Mouse (Mus musculus): Measurements from ENCODE around the gene Slc9a3r1. TPM values are rescaled to one million over a fixed set of nuclear protein-coding genes. Genes with fewer than 3 reads are reported as not detected.

The Slc9a3r1 gene
- 157 and 165 TPM in 2 replicates for polyA plus RNA-seq (2014; fragmentation: Nextera tagmentation; extraction: Ambion mirVana)

DNA sequence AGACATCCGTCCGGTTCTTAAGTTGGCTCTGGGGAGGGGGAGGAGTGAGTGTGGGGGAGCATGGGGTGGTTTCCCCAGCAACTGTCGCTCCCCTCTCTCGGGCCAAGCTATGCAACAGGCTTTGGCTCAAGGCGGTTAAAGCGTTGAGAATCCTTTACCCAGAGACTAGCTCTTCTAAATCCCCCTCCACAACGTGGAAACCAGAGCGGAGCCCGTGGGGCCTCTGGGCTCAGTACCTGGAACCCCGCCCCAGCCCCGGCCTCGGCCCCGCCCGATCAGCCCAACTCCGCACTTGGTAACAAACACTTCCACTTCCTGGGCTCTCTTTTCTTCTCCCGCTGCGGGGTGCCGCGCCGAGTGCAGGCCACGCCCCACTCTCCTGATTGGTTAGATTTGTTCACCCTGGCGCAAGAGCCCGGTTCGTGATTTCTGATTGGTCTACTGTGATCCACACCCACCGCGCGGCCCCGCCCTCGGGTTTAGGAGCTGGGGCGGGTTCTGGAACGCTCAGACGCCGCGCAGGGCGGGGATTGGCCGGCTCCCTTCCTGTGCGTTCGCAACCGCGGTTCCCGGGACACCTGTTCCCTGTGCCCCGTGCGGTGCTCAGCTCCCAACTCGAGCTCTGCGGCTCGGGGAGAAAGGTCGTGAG is at the start of gene Slc9a3r1:
TSS of gene Slc9a3r1 (plus strand) at position 510 of the 649 bp plus-strand sequence.
- Histone ChIP-seq H3K27ac (ENCODE audit: low read depth) (peak within 1 kb of the TSS; percentile 62), H3K36me3 (ENCODE audit: control insufficient read depth, insufficient read depth, low read length) (no peaks in the 10 kb centered on the region), H3K9ac (ENCODE audit: low read length) (peak within 1 kb of the TSS; percentile 55), H3K9me3 (ENCODE audit: control insufficient read depth, low read length) (no peaks in the 10 kb centered on the region), H3K4me3 (ENCODE audit: low read depth, low read length) (peak within 1 kb of the TSS; percentile 75), H3K4me2 (ENCODE audit: low read length) (peak within 1 kb of the TSS; percentile 76), H3K27me3 (replicated peaks; ENCODE audit: control insufficient read depth, insufficient read depth, low read length) (no peaks in the 10 kb centered on the region), H3K4me1 (replicated peaks; ENCODE audit: control insufficient read depth, insufficient read depth, low read length) (peaks cover 27% of the 10 kb centered on the region)
- WGBS = under 1% methylated on average over 47 of the region's 47 CpGs
- peak; percentile 97 for DNase-seq (ENCODE audit: low spot score)
- ATAC-seq (replicated peaks; ENCODE audit: low FRiP score, low TSS enrichment, low read depth) = peak; percentile 90

DNA sequence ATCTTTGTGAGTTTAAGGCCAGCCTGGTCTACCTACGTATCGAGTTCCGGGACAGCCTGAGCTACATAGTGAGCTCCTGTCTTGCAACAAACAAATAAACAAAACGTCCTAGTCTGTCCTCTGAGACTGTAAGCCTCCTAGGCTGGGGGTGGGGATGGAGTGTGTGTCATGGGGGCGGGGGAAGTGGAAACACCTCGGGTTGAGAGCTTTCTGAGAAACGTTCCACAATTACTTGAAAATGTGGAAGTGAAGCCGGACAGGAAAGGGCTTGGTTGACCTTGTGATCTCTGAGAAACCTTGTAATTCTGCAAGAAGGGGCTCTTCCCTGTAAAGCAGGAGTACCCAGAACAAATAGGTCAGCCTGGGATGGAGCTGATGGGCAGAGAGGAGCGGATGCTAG is 43.7 kb upstream of the Slc9a3r1 start:
- Histone ChIP-seq H3K4me3 (ENCODE audit: low read depth, low read length) (no peak overlapping the region), H3K27me3 (replicated peaks; ENCODE audit: control insufficient read depth, insufficient read depth, low read length) (no peaks in the 10 kb centered on the region), H3K4me1 (replicated peaks; ENCODE audit: control insufficient read depth, insufficient read depth, low read length) (no peaks in the 10 kb centered on the region), H3K4me2 (ENCODE audit: low read length) (no peak overlapping the region), H3K9me3 (ENCODE audit: control insufficient read depth, low read length) (no peaks in the 10 kb centered on the region), H3K27ac (ENCODE audit: low read depth) (no peak overlapping the region), H3K9ac (ENCODE audit: low read length) (no peak overlapping the region), H3K36me3 (ENCODE audit: control insufficient read depth, insufficient read depth, low read length) (no peaks in the 10 kb centered on the region)
- DNase-seq (ENCODE audit: low spot score) (no peak), ATAC-seq (replicated peaks; ENCODE audit: low FRiP score, low TSS enrichment, low read depth) (no peak)
- 67% methylated on average over 9 of the region's 9 CpGs for WGBS

DNA sequence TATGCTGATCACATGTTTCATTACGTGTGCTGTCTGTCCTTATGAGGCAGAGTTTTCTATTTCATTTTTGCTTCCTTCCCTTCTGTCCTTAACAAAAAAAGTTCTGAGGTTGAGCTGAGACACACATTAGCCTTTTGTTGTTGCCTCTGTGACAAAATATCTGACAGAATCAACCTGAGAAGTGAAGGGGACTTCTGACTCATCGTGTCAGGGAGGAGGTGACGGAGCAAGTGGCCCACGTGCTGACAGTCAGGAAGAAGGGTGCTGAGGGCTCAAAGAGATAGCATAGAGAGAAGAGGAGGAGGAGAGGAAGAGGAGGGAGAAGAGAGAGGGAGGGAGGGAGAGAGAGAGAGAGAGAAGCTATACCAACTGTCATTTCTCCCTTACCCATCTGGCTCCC is 34.7 kb upstream of the Slc9a3r1 start:
- Histone ChIP-seq H3K4me1 (replicated peaks; ENCODE audit: control insufficient read depth, insufficient read depth, low read length) (no peaks in the 10 kb centered on the region), H3K4me2 (ENCODE audit: low read length) (no peak overlapping the region), H3K9me3 (ENCODE audit: control insufficient read depth, low read length) (no peaks in the 10 kb centered on the region), H3K36me3 (ENCODE audit: control insufficient read depth, insufficient read depth, low read length) (no peaks in the 10 kb centered on the region), H3K27ac (ENCODE audit: low read depth) (no peak overlapping the region), H3K9ac (ENCODE audit: low read length) (no peak overlapping the region), H3K27me3 (replicated peaks; ENCODE audit: control insufficient read depth, insufficient read depth, low read length) (no peaks in the 10 kb centered on the region), H3K4me3 (ENCODE audit: low read depth, low read length) (no peak overlapping the region)
- WGBS = 81% methylated on average over 4 of the region's 4 CpGs
- ATAC-seq (replicated peaks; ENCODE audit: low FRiP score, low TSS enrichment, low read depth) (no peak), DNase-seq (ENCODE audit: low spot score) (no peak)

GRCm38 (mm10) chr11:115129508-115130126 is 33.5 kb upstream of the Slc9a3r1 start:
- no peaks in the 10 kb centered on the region for H3K36me3 ChIP-seq (ENCODE audit: control insufficient read depth, insufficient read depth, low read length)
- H3K4me3 ChIP-seq (ENCODE audit: low read depth, low read length) = no peak overlapping the region
- H3K9me3 ChIP-seq (ENCODE audit: control insufficient read depth, low read length) = no peaks in the 10 kb centered on the region
- DNase-seq (ENCODE audit: low spot score) (no peak), ATAC-seq (replicated peaks; ENCODE audit: low FRiP score, low TSS enrichment, low read depth) (no peak)
- no peak overlapping the region for H3K27ac ChIP-seq (ENCODE audit: low read depth)
- 86% methylated on average over 13 of the region's 13 CpGs for WGBS
- no peaks in the 10 kb centered on the region for H3K27me3 ChIP-seq (replicated peaks; ENCODE audit: control insufficient read depth, insufficient read depth, low read length)
- no peak overlapping the region for H3K9ac ChIP-seq (ENCODE audit: low read length)
- no peak overlapping the region for H3K4me2 ChIP-seq (ENCODE audit: low read length)
- no peaks in the 10 kb centered on the region for H3K4me1 ChIP-seq (replicated peaks; ENCODE audit: control insufficient read depth, insufficient read depth, low read length)

DNA sequence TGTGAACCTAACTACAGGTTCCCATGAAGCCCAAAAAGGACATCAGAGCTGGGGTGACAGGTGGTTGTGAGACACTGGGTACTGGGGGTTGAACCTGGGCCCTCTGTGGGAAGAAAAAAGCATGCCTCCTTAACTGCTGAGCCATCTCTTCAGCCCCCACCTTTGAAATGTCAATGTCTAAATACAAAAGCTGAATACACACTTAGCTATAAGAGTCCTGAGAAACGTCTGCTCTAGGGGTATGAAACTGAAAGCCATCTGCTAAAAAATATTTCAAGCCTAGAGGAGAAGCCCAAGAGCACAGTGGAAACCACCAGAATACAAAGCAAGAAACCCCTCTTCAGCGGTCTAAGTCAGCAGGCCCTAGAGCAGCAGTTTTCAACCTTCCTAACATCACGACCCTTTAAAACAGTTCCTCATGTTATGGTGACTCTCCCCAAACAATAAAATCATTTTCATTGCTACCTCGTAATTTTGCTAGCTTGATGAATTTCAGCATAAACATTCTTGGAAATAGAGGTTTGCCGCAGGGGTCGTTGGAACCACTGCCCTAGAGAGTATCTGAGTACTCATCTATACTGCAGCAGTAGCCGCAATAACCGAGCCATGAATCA is 31.3 kb upstream of the Slc9a3r1 start:
- no peak overlapping the region for H3K27ac ChIP-seq (ENCODE audit: low read depth)

GRCm38 (mm10) chr11:115133800-115134199 is 29.3 kb upstream of the Slc9a3r1 start, which contains the start of gene Cd300lf:
Gene Cd300lf (minus strand): TSS chr11:115133992.
- ATAC-seq (replicated peaks; ENCODE audit: low FRiP score, low TSS enrichment, low read depth) (no peak), DNase-seq (ENCODE audit: low spot score) (no peak)
- Histone ChIP-seq H3K27ac (ENCODE audit: low read depth) (no peak within 1 kb of the TSS), H3K4me2 (ENCODE audit: low read length) (no peak within 1 kb of the TSS), H3K9me3 (ENCODE audit: control insufficient read depth, low read length) (no peaks in the 10 kb centered on the region), H3K27me3 (replicated peaks; ENCODE audit: control insufficient read depth, insufficient read depth, low read length) (no peaks in the 10 kb centered on the region), H3K4me3 (ENCODE audit: low read depth, low read length) (no peak within 1 kb of the TSS), H3K9ac (ENCODE audit: low read length) (no peak within 1 kb of the TSS), H3K4me1 (replicated peaks; ENCODE audit: control insufficient read depth, insufficient read depth, low read length) (no peaks in the 10 kb centered on the region), H3K36me3 (ENCODE audit: control insufficient read depth, insufficient read depth, low read length) (no peaks in the 10 kb centered on the region)
- 71% methylated on average over 8 of the region's 8 CpGs for WGBS

More for the DNA sequence above, 31.3 kb upstream of the Slc9a3r1 start:
- no peaks in the 10 kb centered on the region for H3K36me3 ChIP-seq (ENCODE audit: control insufficient read depth, insufficient read depth, low read length)
- H3K4me3 ChIP-seq (ENCODE audit: low read depth, low read length) = no peak overlapping the region
- H3K27me3 ChIP-seq (replicated peaks; ENCODE audit: control insufficient read depth, insufficient read depth, low read length) = no peaks in the 10 kb centered on the region
- ATAC-seq (replicated peaks; ENCODE audit: low FRiP score, low TSS enrichment, low read depth) = no peak
- no peak overlapping the region for H3K4me2 ChIP-seq (ENCODE audit: low read length)
- no peaks in the 10 kb centered on the region for H3K4me1 ChIP-seq (replicated peaks; ENCODE audit: control insufficient read depth, insufficient read depth, low read length)
- H3K9ac ChIP-seq (ENCODE audit: low read length) = no peak overlapping the region
- H3K9me3 ChIP-seq (ENCODE audit: control insufficient read depth, low read length) = no peaks in the 10 kb centered on the region
- DNase-seq (ENCODE audit: low spot score) = no peak
- WGBS = 67% methylated on average over 8 of the region's 8 CpGs

DNA sequence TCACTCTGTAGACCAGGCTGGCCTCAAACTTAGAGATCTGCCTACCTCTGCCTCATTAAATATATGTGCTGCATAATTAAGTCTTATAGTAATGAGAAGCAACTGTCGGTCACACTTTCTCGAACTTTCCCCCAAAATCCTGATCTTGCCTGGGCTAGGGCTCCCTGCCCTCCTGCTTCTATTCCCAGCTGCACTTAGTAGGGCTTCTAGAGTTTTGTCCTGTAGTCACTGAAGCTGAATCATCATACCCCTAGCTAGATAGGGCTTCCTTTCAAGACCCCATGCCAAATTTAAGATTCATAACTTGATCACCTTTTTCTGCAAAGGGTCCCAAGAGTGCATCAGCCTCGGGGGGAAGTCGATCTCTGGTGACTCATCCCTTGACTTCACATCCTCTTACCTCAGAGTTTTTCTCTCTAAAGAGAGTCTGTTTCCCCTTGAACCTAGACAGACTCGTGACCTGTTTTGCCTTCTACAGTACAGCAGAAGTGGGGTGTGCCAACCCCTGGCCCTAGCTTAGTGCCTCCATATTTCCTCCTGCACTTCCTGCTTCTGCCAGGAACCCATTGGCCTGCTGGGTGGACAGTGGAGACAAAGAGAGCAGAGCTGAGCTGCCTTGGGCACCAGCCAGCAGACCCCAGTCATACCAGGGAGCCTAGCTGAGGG is 24.4 kb upstream of the Slc9a3r1 start:
- no peaks in the 10 kb centered on the region for H3K4me1 ChIP-seq (replicated peaks; ENCODE audit: control insufficient read depth, insufficient read depth, low read length)
- H3K27ac ChIP-seq (ENCODE audit: low read depth) = no peak overlapping the region
- no peak overlapping the region for H3K4me3 ChIP-seq (ENCODE audit: low read depth, low read length)
- H3K9me3 ChIP-seq (ENCODE audit: control insufficient read depth, low read length) = no peaks in the 10 kb centered on the region
- ATAC-seq (replicated peaks; ENCODE audit: low FRiP score, low TSS enrichment, low read depth) (no peak), DNase-seq (ENCODE audit: low spot score) (no peak)
- WGBS = 81% methylated on average over 5 of the region's 5 CpGs
- H3K36me3 ChIP-seq (ENCODE audit: control insufficient read depth, insufficient read depth, low read length) = no peaks in the 10 kb centered on the region
- H3K27me3 ChIP-seq (replicated peaks; ENCODE audit: control insufficient read depth, insufficient read depth, low read length) = no peaks in the 10 kb centered on the region
- no peak overlapping the region for H3K9ac ChIP-seq (ENCODE audit: low read length)
- H3K4me2 ChIP-seq (ENCODE audit: low read length) = no peak overlapping the region

GRCm38 (mm10) chr11:115141970-115142369 is 21.2 kb upstream of the Slc9a3r1 start:
- Histone ChIP-seq H3K9me3 (ENCODE audit: control insufficient read depth, low read length) (no peaks in the 10 kb centered on the region), H3K9ac (ENCODE audit: low read length) (no peak overlapping the region), H3K27ac (ENCODE audit: low read depth) (no peak overlapping the region), H3K36me3 (ENCODE audit: control insufficient read depth, insufficient read depth, low read length) (no peaks in the 10 kb centered on the region), H3K4me1 (replicated peaks; ENCODE audit: control insufficient read depth, insufficient read depth, low read length) (no peaks in the 10 kb centered on the region), H3K4me3 (ENCODE audit: low read depth, low read length) (no peak overlapping the region), H3K27me3 (replicated peaks; ENCODE audit: control insufficient read depth, insufficient read depth, low read length) (no peaks in the 10 kb centered on the region), H3K4me2 (ENCODE audit: low read length) (no peak overlapping the region)
- no peak for ATAC-seq (replicated peaks; ENCODE audit: low FRiP score, low TSS enrichment, low read depth)
- 82% methylated on average over 2 of the region's 2 CpGs for WGBS
- no peak for DNase-seq (ENCODE audit: low spot score)

Data from intestine, embryonic 14.5 days (tissue).